Mouse (Mus musculus): ENCODE results near the gene Mrps11.

- TF ChIP-seq USF1 (IDR thresholded peaks at IDR 0.05; ENCODE audit: low read depth) (no peak), MYOG (IDR thresholded peaks at IDR 0.05; ENCODE audit: control insufficient read depth, extremely low read depth, insufficient read length) (no peak), CTCF (IDR thresholded peaks at IDR 0.05; ENCODE audit: control insufficient read depth, insufficient read depth, insufficient read length) (no peak), MAX (IDR thresholded peaks at IDR 0.05) (no peak), MYOD1 (IDR thresholded peaks at IDR 0.05; ENCODE audit: control insufficient read depth, insufficient read length, low read depth) (no peak)
These were observed 29.0 kb upstream of the Mrps11 start for GRCm38 (mm10) chr7:78753752-78754457.
